ENCODE assay signal across 8 mouse cellular contexts in the genomic region with DNA sequence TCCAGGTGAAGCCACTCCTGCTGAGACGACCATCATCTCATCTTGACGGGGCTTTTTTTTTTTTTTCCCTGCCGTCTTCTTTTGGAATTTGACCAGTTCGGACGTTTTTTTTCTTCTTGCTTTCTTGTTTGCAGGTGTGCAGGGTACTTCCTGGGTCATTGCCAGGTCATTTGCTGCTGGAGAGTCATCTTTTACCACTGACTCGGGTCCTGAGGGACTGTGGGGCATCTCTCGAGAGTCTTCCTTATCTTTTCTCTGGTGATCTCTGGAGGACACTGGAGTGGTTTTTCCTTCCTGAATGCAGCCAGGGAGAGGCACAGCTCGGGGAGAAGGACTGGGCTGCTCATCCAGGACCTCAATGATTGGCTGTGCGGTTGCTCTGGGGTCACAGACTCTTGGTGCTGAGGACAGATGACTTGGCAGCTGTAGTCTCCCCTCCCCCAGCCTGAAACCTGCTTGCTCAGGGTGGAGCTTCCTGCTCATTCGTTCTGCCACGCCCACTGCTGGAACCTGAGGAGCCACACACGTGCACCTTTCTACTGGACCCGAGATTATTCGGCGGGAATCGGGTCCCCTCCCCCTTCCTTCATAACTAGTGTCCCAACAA. TPM values are rescaled to one million over a fixed set of nuclear protein-coding genes. Genes with fewer than 3 reads are reported as not detected.
DNase-seq lines count a peak whose midpoint lies in the region; ATAC-seq and TF ChIP-seq lines count a peak whose summit lies in the region.
"Not testable (repeated sequence)": the region's sequence is repeated elsewhere in the genome, so short reads cannot be mapped to it uniquely, and the experiment has no call there.

No protein-coding gene starts in this region.

- TF ChIP-seq CTCF in heart, postnatal 0 days (IDR thresholded peaks at IDR 0.05; ENCODE audit: low read depth) = not testable (repeated sequence)

- H3K27ac ChIP-seq in heart, postnatal 0 days (ENCODE audit: low read depth); limb, embryonic 13.5 days: not testable (repeated sequence)

- not testable (repeated sequence) for TF ChIP-seq EP300 in heart, postnatal 0 days (IDR thresholded peaks at IDR 0.05; ENCODE audit: low read depth)

- H3K4me1 ChIP-seq in heart, postnatal 0 days (ENCODE audit: control insufficient read depth, insufficient read depth) = peaks cover 16% of the 10 kb centered on the region
- H3K4me1 ChIP-seq in limb, embryonic 13.5 days = not testable (repeated sequence)

- peak overlapping the region; percentile 34; the same call in 1 of the 2 replicates for H3K4me2 ChIP-seq in heart, postnatal 0 days (ENCODE audit: low read depth, low read length)
- peak overlapping the region; percentile 53 for H3K4me2 ChIP-seq in limb, embryonic 13.5 days (replicated peaks)

- H3K27me3 ChIP-seq in heart, postnatal 0 days (ENCODE audit: control insufficient read depth, insufficient read depth, low read length); limb, embryonic 13.5 days: not testable (repeated sequence)

- 13% methylated on average over 10 of the region's 16 CpGs for WGBS in heart, postnatal 0 days
- 16% methylated on average over 11 of the region's 16 CpGs for WGBS in limb, embryonic 13.5 days

- peak; percentile 51 for ATAC-seq in erythroblast, adult 5-6 weeks (replicated peaks; ENCODE audit: low FRiP score, poor library complexity, severe bottlenecking)
- 0 out of 2 replicates have a peak, but pooled peaks have one; percentile 47 for ATAC-seq in heart, postnatal 0 days (ENCODE audit: insufficient read depth, low read depth)
- ATAC-seq in limb, embryonic 13.5 days (ENCODE audit: low FRiP score, low read depth) = not testable (repeated sequence)

- not testable (repeated sequence) for H3K9me3 ChIP-seq in heart, postnatal 0 days (replicated peaks; ENCODE audit: control insufficient read depth, low read length); limb, embryonic 13.5 days

- H3K36me3 ChIP-seq in heart, postnatal 0 days (replicated peaks; ENCODE audit: control insufficient read depth, insufficient read depth, low read length); limb, embryonic 13.5 days: not testable (repeated sequence)

- H3K9ac ChIP-seq in heart, postnatal 0 days (replicated peaks; ENCODE audit: low read depth, low read length); limb, embryonic 13.5 days: not testable (repeated sequence)

- not testable (repeated sequence) for H3K4me3 ChIP-seq in heart, postnatal 0 days (ENCODE audit: low read depth, low read length)
- H3K4me3 ChIP-seq in limb, embryonic 13.5 days = peak overlapping the region; percentile 24

- peak; percentile 82 for DNase-seq in R1 (ENCODE audit: low read depth, low spot score)
- not testable (repeated sequence) for DNase-seq in heart, postnatal 0 days (ENCODE audit: low spot score)
- peak; percentile 80 for DNase-seq in kidney, adult 11 months
- peak; percentile 53 for DNase-seq in lung, postnatal 10 days
- DNase-seq in spleen, adult 12 weeks (ENCODE audit: low spot score) = peak; percentile 34
- DNase-seq in urinary bladder, adult 18-20 months (ENCODE audit: low spot score in 2 of 2) = peak; percentile 32 to 33

RNA-seq across cellular contexts. Expression of gene Nyap1, which starts 20.7 kb away (rescaled TPM):
- 0.38 TPM in 1 of 2 replicates, not detected in the other for total RNA-seq in erythroblast, adult 5-6 weeks (2015; ENCODE audit: low replicate concordance)
- 0.84 and 1.4 TPM in 2 replicates for total RNA-seq in erythroblast, adult 5-6 weeks (2017; ENCODE audit: low replicate concordance)
- 1.3 and 5.8 TPM in 2 replicates for total RNA-seq in heart, postnatal 0 days (2014; rRNA removed; ENCODE audit: low replicate concordance)
- 0.56 and 0.65 TPM in 2 replicates for polyA plus RNA-seq in heart, postnatal 0 days (2015; fragmentation: Nextera tagmentation; extraction: Ambion mirVana)
- polyA plus RNA-seq in limb, embryonic 13.5 days (2015; fragmentation: Nextera tagmentation; extraction: Ambion mirVana) = 2.9 and 4.0 TPM in 2 replicates

RNA-seq across cellular contexts. Expression of gene Tsc22d4, which starts 24.9 kb away (rescaled TPM):
- total RNA-seq in erythroblast, adult 5-6 weeks (2015; ENCODE audit: low replicate concordance) = 24.5 and 44.6 TPM in 2 replicates
- 69.5 and 76.3 TPM in 2 replicates for total RNA-seq in erythroblast, adult 5-6 weeks (2017; ENCODE audit: low replicate concordance)
- 167 and 192 TPM in 2 replicates for total RNA-seq in heart, postnatal 0 days (2014; rRNA removed; ENCODE audit: low replicate concordance)
- 221 and 232 TPM in 2 replicates for polyA plus RNA-seq in heart, postnatal 0 days (2015; fragmentation: Nextera tagmentation; extraction: Ambion mirVana)
- 128 and 134 TPM in 2 replicates for polyA plus RNA-seq in limb, embryonic 13.5 days (2015; fragmentation: Nextera tagmentation; extraction: Ambion mirVana)

RNA-seq across cellular contexts. Expression of gene Agfg2, which starts 36.1 kb away (rescaled TPM):
- total RNA-seq in erythroblast, adult 5-6 weeks (2015; ENCODE audit: low replicate concordance) = 9.6 and 12.1 TPM in 2 replicates
- 20.5 and 24.5 TPM in 2 replicates for total RNA-seq in erythroblast, adult 5-6 weeks (2017; ENCODE audit: low replicate concordance)
- 27.0 and 28.8 TPM in 2 replicates for total RNA-seq in heart, postnatal 0 days (2014; rRNA removed; ENCODE audit: low replicate concordance)
- polyA plus RNA-seq in heart, postnatal 0 days (2015; fragmentation: Nextera tagmentation; extraction: Ambion mirVana) = 14.3 and 15.5 TPM in 2 replicates
- 19.4 and 19.7 TPM in 2 replicates for polyA plus RNA-seq in limb, embryonic 13.5 days (2015; fragmentation: Nextera tagmentation; extraction: Ambion mirVana)

RNA-seq across cellular contexts. Expression of gene Ppp1r35, which starts 58.0 kb away (rescaled TPM):
- 6.5 and 24.2 TPM in 2 replicates for total RNA-seq in erythroblast, adult 5-6 weeks (2015; ENCODE audit: low replicate concordance)
- total RNA-seq in erythroblast, adult 5-6 weeks (2017; ENCODE audit: low replicate concordance) = 6.4 and 12.0 TPM in 2 replicates
- total RNA-seq in heart, postnatal 0 days (2014; rRNA removed; ENCODE audit: low replicate concordance) = 24.0 and 24.5 TPM in 2 replicates
- polyA plus RNA-seq in heart, postnatal 0 days (2015; fragmentation: Nextera tagmentation; extraction: Ambion mirVana) = 10.4 and 15.4 TPM in 2 replicates
- polyA plus RNA-seq in limb, embryonic 13.5 days (2015; fragmentation: Nextera tagmentation; extraction: Ambion mirVana) = 26.5 and 27.2 TPM in 2 replicates
